Mouse (Mus musculus) kidney, embryonic 16.5 days (tissue): ENCODE data around the gene 9930104L06Rik. TPM values are rescaled to one million over a fixed set of nuclear protein-coding genes. Genes with fewer than 3 reads are reported as not detected.
A peak's percentile ranks its signal among the peaks of the same experiment; 100 is the strongest.

Experiments used
- ATAC-seq: fragments of 200-750 bp; cut with Nextera tagmentation; 2 replicates; pipeline ENCODE4 v1.8.0; 2017; ENCODE audit warnings: moderate TSS enrichment; ENCODE audit not compliant: low FRiP score, low TSS enrichment
- H3K27ac ChIP-seq: fragments of 300-500 bp; sonication (generic); 2 replicates; pipeline ENCODE4 v1.5.1; 2014; ENCODE audit warnings: low read length
- H3K27me3 ChIP-seq: fragments of 300-500 bp; sonication (generic); 2 replicates; pipeline ENCODE4 v1.6.1; 2014; ENCODE audit warnings: low read length, control low read depth, mixed read lengths; ENCODE audit not compliant: insufficient read depth
- H3K36me3 ChIP-seq: fragments of 300-500 bp; sonication (generic); 2 replicates; pipeline ENCODE4 v1.6.1; 2014; ENCODE audit warnings: low read length, control low read depth, mixed read lengths; ENCODE audit not compliant: insufficient read depth
- H3K4me1 ChIP-seq: fragments of 300-500 bp; sonication (generic); 2 replicates; pipeline ENCODE4 v1.6.1; 2014; ENCODE audit warnings: low read length, control low read depth, mixed read lengths; ENCODE audit not compliant: insufficient read depth
- H3K4me2 ChIP-seq: fragments of 300-500 bp; sonication (generic); replicated peaks from 2 replicates; pipeline ENCODE4 v1.6.1; 2014; ENCODE audit warnings: low read depth, low read length
- H3K4me3 ChIP-seq: fragments of 300-500 bp; sonication (generic); 2 replicates; pipeline ENCODE4 v1.5.1; 2014; ENCODE audit warnings: mild to moderate bottlenecking, low read length
- H3K9ac ChIP-seq: fragments of 300-500 bp; sonication (generic); replicated peaks from 2 replicates; pipeline ENCODE4 v1.6.1; 2014; ENCODE audit warnings: low read length
- H3K9me3 ChIP-seq: fragments of 300-500 bp; sonication (generic); 2 replicates; pipeline ENCODE4 v1.6.1; 2016; ENCODE audit warnings: low read length, control low read depth
- WGBS: fragments of 180-500 bp; shearing (Covaris S2); extraction: QIAGEN DNeasy Blood & Tissue Kit; methylation state at CpG from one replicate; pipeline ENCODE4 v1.1.7; 2014; 5-methylcytosine and 5-hydroxymethylcytosine counted together
- polyA plus RNA-seq: library from polyadenylated mRNA; unstranded; fragments of >200 nt; fragmentation: Nextera tagmentation; extraction: Ambion mirVana; gene quantifications from 2 replicates; pipeline ENCODE4 v1.2.1, GENCODE M21; 2015

9930104L06Rik gene
- 12.7 and 13.8 TPM in 2 replicates for polyA plus RNA-seq

- under 1% methylated on average over 52 of the region's 52 CpGs for WGBS
- peak; percentile 98 for ATAC-seq
- H3K27me3 ChIP-seq = no peaks in the 10 kb centered on the region
- H3K4me3 ChIP-seq = peak within 1 kb of the TSS; percentile 98
- H3K27ac ChIP-seq = peak within 1 kb of the TSS; percentile 63; the same call in 1 of the 2 replicates
- H3K9ac ChIP-seq = peak within 1 kb of the TSS; percentile 91
- H3K4me2 ChIP-seq = peak within 1 kb of the TSS; percentile 84
- H3K4me1 ChIP-seq = peaks cover 21% of the 10 kb centered on the region
- peaks cover 5% of the 10 kb centered on the region; the same call in 1 of the 2 replicates for H3K36me3 ChIP-seq
- no peaks in the 10 kb centered on the region for H3K9me3 ChIP-seq
Measured at GRCm38 (mm10) chr4:124936613-124937471, at the start of gene 9930104L06Rik. Gene 9930104L06Rik (plus strand): TSS chr4:124937048.

- H3K27me3 ChIP-seq = peaks cover 57% of the 10 kb centered on the region
- no peaks in the 10 kb centered on the region for H3K36me3 ChIP-seq
- no peak overlapping the region for H3K27ac ChIP-seq
- H3K9me3 ChIP-seq = no peaks in the 10 kb centered on the region
- ATAC-seq = no peak
- no peaks in the 10 kb centered on the region for H3K4me1 ChIP-seq
- no peak overlapping the region for H3K4me3 ChIP-seq
- 79% methylated on average over 7 of the region's 7 CpGs for WGBS
- H3K9ac ChIP-seq = no peak overlapping the region
- no peak overlapping the region for H3K4me2 ChIP-seq
Measured at GRCm38 (mm10) chr4:124888702-124889101, 48.1 kb upstream of the 9930104L06Rik start.

GRCm38 (mm10) chr4:124889935-124890334 is 46.9 kb upstream of the 9930104L06Rik start:
- Histone ChIP-seq H3K27me3 (peaks cover 60% of the 10 kb centered on the region), H3K4me1 (0 out of 2 replicates have a peak, but pooled peaks cover 6% of the 10 kb centered on the region), H3K4me2 (no peak overlapping the region), H3K4me3 (no peak overlapping the region), H3K9me3 (no peaks in the 10 kb centered on the region), H3K9ac (no peak overlapping the region), H3K36me3 (no peaks in the 10 kb centered on the region), H3K27ac (no peak overlapping the region)
- ATAC-seq = no peak
- WGBS = 82% methylated on average over 2 of the region's 2 CpGs

GRCm38 (mm10) chr4:124890831-124891230 is 46.0 kb upstream of the 9930104L06Rik start:
- H3K4me1 ChIP-seq = 0 out of 2 replicates have a peak, but pooled peaks cover 6% of the 10 kb centered on the region

GRCm38 (mm10) chr4:124893769-124894168 is 43.1 kb upstream of the 9930104L06Rik start:
- no peaks in the 10 kb centered on the region for H3K9me3 ChIP-seq
- WGBS = 29% methylated on average over 6 of the region's 6 CpGs
- H3K27ac ChIP-seq = no peak overlapping the region
- H3K4me3 ChIP-seq = no peak overlapping the region
- no peak for ATAC-seq
- H3K4me1 ChIP-seq = 0 out of 2 replicates have a peak, but pooled peaks cover 6% of the 10 kb centered on the region
- H3K27me3 ChIP-seq = peaks cover 64% of the 10 kb centered on the region
- H3K36me3 ChIP-seq = no peaks in the 10 kb centered on the region
- H3K9ac ChIP-seq = no peak overlapping the region
- no peak overlapping the region for H3K4me2 ChIP-seq

More at GRCm38 (mm10) chr4:124890831-124891230, 46.0 kb upstream of the 9930104L06Rik start:
- no peaks in the 10 kb centered on the region for H3K9me3 ChIP-seq
- H3K27me3 ChIP-seq = peaks cover 62% of the 10 kb centered on the region
- H3K9ac ChIP-seq = no peak overlapping the region
- H3K36me3 ChIP-seq = no peaks in the 10 kb centered on the region
- ATAC-seq = no peak
- WGBS = 63% methylated on average over 5 of the region's 5 CpGs
- no peak overlapping the region for H3K4me3 ChIP-seq
- no peak overlapping the region for H3K4me2 ChIP-seq
- H3K27ac ChIP-seq = no peak overlapping the region

GRCm38 (mm10) chr4:124894508-124895428 is 42.1 kb upstream of the 9930104L06Rik start:
- Histone ChIP-seq H3K36me3 (no peaks in the 10 kb centered on the region), H3K4me2 (peak overlapping the region; percentile 67), H3K4me3 (peak overlapping the region; percentile 49), H3K9me3 (no peaks in the 10 kb centered on the region), H3K4me1 (0 out of 2 replicates have a peak, but pooled peaks cover 6% of the 10 kb centered on the region), H3K27ac (no peak overlapping the region), H3K27me3 (peaks cover 73% of the 10 kb centered on the region), H3K9ac (no peak overlapping the region; the same call in 1 of the 2 replicates)
- 1% methylated on average over 81 of the region's 83 CpGs for WGBS
- peak; percentile 39; the same call in 1 of the 2 replicates for ATAC-seq

GRCm38 (mm10) chr4:124898428-124898827 is 38.4 kb upstream of the 9930104L06Rik start:
- ATAC-seq = no peak
- H3K4me2 ChIP-seq = no peak overlapping the region
- 0 out of 2 replicates have a peak, but pooled peaks cover 6% of the 10 kb centered on the region for H3K4me1 ChIP-seq
- peaks cover 55% of the 10 kb centered on the region for H3K27me3 ChIP-seq
- no peaks in the 10 kb centered on the region for H3K9me3 ChIP-seq
- H3K4me3 ChIP-seq = no peak overlapping the region
- no peaks in the 10 kb centered on the region for H3K36me3 ChIP-seq
- H3K9ac ChIP-seq = no peak overlapping the region
- WGBS = 54% methylated on average over 10 of the region's 10 CpGs
- no peak overlapping the region for H3K27ac ChIP-seq

- Histone ChIP-seq H3K4me2 (no peak overlapping the region), H3K27me3 (peaks cover 40% of the 10 kb centered on the region), H3K4me3 (no peak overlapping the region), H3K4me1 (0 out of 2 replicates have a peak, but pooled peaks cover under 1% of the 10 kb centered on the region), H3K9me3 (no peaks in the 10 kb centered on the region), H3K36me3 (no peaks in the 10 kb centered on the region), H3K9ac (no peak overlapping the region), H3K27ac (no peak overlapping the region)
- 65% methylated on average over 5 of the region's 5 CpGs for WGBS
- no peak for ATAC-seq
Measured at GRCm38 (mm10) chr4:124899906-124900305, 36.9 kb upstream of the 9930104L06Rik start.

- no peak for ATAC-seq
- Histone ChIP-seq H3K9me3 (no peaks in the 10 kb centered on the region), H3K27ac (no peak overlapping the region), H3K9ac (no peak overlapping the region), H3K4me1 (peaks cover 10% of the 10 kb centered on the region; the same call in 1 of the 2 replicates), H3K27me3 (0 out of 2 replicates have a peak, but pooled peaks cover 5% of the 10 kb centered on the region), H3K4me3 (no peak overlapping the region), H3K36me3 (no peaks in the 10 kb centered on the region), H3K4me2 (no peak overlapping the region)
- 73% methylated on average over 4 of the region's 4 CpGs for WGBS
Measured at GRCm38 (mm10) chr4:124905417-124905816, 31.4 kb upstream of the 9930104L06Rik start.
